Mouse (Mus musculus) layer of hippocampus, adult 9-10 months (tissue): ENCODE data around the gene Mms19.
"Not testable (repeated sequence)": the region's sequence is repeated elsewhere in the genome, so short reads cannot be mapped to it uniquely, and the experiment has no call there.

Source experiments
- DNase-seq: peaks from one replicate; pipeline ENCODE4 v3.0.0; 2022; ENCODE audit warnings: low spot score

Mms19 gene

DNA sequence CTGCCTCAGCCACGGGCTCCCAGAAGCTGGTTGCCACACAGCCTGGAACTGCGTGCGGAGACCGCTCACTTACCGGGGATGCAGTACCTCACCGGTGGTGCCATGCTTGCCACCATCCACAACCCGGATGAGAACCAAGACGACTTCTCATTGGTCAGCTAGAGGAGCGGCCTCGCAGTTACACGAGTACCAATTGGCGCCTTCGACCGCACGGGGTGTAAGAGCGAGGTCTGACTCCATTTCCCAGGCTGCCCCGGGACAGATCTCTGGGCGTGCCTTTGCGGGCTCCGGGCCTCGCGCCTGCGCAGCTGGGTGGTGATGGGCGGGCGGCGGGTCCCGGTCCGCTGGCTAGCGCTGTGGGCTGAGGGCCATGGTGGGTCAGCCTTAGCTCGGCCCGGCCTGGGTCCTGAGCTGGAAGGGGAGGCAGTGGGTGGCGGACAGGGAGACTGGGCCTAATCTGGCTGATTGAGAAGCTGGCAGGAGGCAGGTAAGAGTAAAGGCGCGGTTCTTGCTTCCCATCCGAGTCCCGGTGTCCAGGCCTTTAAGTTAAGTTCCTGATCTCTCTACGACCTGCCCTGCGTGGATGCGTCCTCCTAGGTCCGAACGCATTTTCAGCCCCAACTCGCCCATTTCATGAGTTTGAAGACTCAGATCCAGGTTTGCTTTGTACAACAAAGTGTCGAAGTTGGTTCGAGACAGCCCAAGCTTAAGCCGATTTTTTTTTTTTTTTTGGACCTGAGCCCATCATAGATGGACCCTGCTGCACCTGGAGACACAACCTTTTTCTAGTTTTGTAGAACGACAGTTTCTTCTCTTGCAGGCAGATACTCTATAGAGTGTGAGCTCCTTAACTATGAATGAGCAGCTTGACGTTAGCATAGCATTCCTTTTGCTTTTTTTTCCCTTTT lies 47.5 kb downstream of the Mms19 start, which contains the start of the genes Exosc1 and Zdhhc16:
TSS of gene Exosc1 (minus strand) at position 245 of the 908 bp plus-strand sequence.
TSS of gene Zdhhc16 (plus strand) at position 302 of the 908 bp plus-strand sequence.
- peak; percentile 100 for DNase-seq

DNA sequence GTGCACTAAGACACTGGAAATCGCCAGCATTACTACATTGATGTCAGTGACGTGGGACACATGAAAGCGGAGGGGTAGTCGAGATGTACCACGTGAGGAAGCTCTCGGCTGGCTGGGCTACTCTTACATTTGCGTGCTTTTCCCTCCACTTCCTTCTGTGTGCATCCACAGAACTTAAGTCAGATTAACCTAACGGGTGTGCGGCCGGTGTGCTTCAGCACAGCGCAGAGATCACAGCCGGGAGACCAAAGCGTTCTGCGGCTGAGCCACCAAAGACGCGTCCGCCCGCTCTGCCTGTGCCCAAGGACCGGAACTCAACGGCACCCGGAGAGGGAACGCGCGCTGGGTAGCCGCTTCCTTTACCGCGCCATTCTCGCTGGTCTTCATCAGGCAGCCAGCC lies 48.3 kb downstream of the Mms19 start:
- DNase-seq, result no peak

DNA sequence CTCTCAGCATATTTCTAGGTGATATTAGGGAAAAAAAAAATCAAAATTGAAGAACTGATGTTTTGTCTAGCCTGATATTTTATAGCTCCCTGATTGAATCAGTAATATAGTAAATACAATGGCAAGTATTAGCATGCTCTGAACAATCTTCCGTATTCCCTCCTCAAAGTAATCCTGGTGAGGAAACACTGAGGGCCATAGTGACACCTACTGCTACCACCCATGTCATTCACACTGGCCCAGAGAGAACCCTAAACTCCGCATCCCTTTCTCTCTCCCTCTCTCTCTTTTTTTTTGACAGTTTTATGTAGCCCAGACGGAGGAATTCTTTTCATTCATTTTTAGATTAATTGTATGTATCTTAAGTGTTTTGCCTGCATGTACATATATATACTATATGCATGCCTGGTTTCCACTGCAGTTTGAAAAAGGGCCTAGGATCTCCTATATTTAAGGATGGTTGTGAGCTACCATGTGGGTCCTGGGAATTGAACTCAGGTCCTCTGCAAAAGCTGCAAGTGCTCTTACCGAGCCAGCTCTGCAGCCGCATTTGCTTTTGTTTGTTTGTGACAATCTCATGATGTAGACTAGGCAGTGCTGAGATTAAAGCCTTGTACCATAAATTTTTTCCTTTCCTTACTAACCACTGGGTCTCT lies 60.4 kb downstream of the Mms19 start:
- DNase-seq, result no peak

DNA sequence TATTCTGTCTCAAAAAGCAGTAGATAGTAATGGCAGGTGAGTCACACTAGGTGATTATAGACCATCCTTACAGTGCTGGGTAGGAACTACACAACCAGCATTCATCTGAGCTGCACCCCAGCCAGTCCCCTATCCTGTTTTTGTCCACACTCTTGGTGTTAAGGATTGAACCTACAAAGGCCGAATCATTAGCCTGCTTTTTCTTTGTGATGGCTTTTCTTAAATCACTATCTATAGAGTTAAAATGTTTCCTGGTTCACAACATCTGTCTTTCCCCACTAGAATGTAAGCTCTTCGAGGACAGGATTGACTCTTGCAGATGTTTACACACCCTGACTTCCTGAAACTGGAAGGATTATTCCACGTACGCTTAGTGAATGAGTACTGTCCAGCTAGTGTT lies 61.5 kb downstream of the Mms19 start:
- DNase-seq, result no peak

DNA sequence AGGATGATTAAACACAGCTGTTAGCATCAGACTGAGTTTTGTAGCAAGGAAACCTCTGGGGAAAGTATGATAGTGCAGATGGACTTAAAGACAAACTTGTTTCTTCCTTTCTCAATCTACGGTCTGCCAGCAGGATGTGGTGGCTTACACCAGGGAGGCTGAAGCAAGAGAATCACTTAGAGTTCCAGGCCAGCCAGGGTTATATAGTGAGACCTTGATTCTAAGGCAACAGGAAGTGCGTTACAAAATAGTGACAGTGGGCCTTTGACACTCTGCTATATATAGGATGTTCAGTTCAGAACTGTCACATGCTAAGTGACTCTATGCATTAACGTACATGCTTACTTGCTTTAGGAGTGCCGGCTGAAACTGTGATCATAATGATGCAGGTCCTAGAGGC lies 64.1 kb downstream of the Mms19 start:
- no peak for DNase-seq

DNA sequence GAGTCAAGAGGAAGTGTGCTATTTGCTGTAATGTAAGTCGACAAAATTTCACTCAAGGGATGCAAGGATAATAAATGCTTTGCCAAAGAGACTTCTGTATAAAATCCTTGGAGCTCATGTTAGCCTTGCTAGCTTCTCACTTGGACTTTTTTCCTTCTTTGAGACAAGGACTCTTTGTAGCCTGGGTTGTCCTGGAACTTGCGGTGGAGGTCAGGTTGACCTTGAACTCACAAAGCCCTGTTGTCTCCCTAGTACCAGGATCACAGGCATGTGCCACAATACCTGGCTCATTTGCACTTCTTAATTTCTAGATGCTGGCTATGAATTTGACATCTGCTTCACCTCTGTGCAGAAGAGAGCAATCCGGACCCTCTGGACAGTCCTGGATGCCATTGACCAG lies 65.7 kb downstream of the Mms19 start:
- DNase-seq, result no peak

DNA sequence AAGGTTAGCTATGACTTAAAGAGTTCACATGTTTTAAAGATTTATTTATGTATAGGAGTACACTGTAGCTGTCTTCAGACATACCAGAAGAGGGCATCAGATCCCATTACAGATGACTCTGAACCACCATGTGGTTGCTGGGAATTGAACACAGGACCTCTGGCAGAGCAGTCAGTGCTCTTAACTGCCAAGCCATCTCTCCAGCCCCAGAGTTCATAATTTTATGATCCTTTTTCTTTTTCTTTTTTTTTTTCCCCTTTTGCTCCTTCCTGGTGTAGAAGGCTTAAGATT lies 66.4 kb downstream of the Mms19 start:
- not testable (repeated sequence) for DNase-seq

DNA sequence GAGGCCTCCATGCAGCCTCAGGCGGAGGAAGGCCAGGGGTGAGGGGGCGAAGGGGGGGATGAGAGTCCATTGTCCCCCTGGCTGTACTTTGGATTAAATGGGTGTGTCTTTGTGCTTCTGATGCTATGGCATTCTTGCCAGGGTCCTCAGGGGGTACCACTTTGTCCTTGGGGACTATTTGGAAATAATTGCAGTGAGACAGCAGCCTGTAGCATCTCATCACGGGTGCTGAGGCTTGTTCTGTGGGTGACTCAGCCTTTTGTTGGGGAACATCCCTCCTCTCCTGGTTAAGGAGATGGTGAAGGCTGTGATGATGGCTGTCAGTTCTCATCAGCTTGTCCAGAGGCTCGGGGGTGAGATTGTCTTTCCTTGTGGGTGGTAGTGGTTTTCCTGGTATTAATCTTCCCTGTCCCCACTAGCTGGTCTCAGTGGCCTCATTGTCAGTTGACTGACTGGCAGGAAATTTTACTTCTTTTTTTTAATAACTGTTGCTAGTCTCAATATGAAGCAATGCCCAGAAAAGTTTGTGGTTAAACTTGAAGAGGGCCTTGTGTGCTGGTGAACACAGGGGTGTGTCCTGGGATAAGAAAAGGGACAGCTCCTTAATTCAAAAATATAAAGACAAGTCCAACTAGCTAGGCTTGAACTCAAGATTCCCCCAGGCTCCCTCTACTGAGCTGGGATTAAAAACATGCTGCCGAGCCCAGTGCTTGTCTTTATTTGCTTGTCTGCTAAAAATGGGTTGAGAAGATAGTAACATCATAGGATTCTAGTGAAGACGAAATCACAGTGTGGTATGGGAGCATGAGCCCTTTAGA lies 67.0 kb downstream of the Mms19 start:
- DNase-seq, result no peak

DNA sequence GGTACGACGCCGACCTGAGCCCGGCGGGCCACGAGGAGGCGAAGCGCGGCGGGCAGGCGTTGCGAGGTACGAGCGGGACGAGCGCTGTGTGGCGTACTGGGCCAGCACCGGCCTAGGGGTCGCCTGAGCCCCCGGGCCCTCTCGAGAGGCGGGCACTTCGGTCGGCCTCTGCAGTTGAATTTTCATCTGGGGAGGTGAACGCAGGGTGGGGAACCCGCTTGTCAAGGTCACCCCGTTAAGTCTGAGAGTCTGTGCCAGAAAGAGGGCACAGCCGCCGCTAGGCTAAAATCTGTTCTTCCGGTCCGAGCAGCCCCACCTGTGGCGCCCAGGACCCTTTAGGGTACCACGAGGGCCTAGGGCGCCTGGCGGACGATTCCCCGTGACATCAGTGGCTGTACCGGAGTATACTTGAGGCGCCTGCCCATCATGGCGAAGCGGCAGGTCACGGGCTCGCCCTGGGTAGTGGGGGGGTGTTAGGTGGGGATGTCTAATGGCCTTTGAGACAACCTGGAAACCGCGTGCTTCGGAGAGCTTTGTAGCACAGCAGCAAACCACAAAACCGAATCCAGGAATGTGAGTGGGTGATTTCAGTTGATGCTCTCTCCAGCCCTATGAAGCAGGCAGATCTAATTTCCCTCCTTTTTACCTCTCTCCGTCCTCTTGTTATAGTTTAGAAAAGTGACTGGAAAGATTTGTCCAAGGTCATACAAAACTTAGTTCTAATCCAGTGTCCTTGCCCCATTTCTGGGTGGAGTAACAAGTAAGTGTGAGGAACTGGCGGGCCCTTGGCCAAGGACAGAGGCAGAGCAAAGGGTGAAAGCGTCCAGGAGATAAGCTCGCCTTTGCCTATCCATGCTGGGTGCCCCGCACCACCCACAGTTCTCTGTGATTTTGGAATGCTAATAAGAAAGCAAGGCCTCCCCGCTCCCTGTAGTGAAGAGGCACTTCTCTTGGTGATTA lies 68.6 kb downstream of the Mms19 start:
- DNase-seq, result no peak

DNA sequence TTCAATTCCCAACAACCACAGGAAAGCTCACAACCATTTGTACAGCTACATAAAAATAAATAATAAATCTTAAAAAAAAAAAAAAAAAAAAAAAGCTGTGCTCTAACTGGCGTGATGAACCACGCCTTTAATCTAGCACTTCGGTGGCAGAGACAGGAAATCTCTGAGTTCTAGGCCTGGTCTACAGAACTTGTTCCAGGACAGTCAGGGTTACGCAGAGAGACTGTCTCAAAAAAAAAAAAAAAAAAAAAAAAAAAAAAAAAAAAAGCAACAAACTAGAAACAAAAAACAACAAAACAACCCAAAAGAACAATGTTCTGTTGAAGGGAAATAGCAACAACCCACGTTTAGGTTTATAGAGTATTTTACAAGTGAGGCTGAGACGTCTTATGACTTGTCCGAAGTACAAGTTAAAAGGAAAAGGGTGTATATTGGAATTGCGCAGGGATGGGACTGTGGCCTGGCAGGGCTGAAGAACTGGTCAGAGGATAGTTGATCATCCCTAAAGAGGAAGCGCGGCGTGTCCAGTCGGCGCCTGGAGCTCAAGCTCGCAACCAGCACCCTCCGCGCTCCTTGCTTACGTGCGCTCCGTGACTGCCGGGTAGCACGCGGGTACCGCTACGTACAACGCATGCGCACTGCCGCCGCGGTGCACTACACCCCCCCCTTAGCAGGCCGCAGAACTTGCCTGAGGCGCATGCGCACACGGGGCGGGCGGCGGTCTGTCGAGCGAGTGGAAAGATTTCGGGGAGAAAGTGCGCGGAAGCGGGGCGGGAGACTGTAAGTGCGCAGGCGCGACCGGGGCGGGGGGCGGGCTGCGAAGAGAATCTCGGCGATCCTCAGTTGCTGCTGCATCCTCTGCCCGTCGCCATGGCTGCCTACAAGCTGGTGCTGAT lies 69.5 kb downstream of the Mms19 start, which contains the start of gene Pgam1:
TSS of gene Pgam1 (plus strand) at position 746 of the 896 bp plus-strand sequence.
- DNase-seq, result peak; percentile 79

DNA sequence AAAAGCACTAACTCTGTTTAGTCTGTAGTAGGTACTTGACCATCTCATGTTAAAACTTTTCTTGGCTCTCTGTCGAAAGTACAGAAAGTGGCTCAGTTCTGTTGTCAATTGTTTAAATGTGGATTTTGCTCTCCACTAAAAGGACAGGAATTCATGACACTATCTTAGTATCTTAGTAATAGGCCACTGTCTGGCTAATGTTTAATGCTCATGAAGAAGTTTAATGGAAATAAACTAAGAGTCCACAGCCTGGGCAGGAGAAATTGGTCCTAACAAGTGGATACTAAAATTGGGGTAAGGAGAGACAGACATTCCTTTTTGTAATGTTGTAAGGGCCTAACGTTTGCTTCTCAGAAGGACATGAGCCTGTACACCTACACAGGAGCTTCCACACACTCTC lies 70.6 kb downstream of the Mms19 start:
- no peak for DNase-seq

DNA sequence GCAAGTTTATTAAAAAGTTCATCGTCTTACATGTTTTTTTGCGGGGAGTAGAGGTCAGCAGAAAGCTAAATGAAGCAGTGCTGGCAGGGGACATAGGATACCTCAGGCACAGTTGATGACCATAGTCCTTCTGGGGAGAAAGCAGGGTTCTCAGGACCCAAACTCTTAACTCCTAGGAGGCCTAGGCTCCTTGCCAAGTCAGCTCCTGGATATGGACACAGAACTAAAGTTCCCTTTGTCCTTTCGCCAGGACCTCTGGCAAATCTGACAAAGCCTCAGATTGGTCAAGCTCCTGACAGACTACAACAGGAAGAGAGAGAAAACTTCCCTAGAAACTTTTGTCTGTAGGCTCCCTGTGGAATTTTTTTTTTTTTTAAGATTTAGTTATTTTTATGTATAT lies 72.2 kb downstream of the Mms19 start:
- DNase-seq, result no peak

DNA sequence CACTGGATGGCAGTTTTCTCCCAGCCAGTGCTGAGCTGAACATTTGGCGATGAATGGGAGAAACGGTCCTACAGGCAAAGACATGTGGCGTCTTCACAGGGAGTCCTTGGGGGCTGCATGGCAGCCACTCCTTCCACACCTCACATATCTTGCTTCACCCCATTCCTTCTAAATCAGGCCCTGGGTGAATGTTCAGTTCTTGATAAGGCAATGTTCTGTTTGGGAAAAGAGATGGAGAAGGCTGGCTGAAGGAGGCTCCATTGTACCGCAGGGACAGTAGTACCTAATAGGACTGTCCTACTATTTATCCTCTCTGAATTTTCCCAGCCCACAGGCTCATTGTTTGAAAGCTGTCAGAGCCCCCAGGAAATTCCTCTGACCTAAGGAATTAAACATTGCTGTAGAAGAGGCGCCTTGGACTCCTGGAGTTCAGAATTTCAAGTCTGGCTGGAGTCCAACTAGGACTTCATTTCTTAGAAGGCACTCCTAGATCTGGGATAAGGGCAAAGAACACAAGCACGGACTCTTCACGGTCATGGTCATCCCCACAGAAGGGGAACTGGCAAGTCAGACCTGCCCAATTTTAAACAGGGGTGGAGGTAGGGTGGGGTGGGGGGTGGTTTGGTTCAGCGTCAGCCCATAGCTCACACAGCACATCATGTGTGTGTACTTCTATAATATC lies 73.7 kb downstream of the Mms19 start:
- DNase-seq, result no peak

DNA sequence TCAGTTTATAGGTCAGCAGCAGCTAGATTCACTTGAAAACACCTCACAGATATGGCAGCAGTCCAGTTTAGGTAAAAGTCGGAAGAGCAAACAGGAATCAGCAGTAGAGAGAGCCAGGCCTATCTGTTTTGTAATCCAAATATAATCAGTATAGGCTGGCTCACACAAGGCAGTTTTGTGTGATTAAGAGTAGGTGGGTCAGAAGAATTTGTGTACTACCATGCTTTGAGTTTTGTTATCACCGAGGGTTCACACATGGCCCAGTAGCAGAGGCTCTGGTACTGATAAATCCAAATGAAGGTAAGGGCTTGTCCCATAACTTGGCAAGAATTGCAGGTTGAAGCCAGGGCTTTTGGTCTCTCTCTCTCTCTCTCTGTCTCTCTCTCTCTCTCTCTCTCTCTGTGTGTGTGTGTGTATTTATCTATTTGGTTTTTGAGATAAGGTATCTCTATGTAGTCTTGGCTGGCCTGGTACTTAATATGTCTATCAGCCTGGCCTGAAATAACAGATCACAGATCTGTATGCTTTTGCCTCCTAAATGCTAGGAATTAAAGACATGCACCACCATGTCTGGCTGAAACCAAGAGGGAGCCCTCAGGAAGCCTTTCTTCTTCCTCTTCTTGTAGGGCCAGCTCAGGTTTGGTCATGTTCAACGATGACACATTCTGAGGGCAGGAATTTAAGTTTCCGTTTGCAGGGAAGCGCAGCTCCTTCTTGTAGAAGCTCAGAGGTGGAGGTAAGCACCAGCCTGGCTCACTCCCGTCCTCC lies 74.5 kb downstream of the Mms19 start:
- no peak for DNase-seq

DNA sequence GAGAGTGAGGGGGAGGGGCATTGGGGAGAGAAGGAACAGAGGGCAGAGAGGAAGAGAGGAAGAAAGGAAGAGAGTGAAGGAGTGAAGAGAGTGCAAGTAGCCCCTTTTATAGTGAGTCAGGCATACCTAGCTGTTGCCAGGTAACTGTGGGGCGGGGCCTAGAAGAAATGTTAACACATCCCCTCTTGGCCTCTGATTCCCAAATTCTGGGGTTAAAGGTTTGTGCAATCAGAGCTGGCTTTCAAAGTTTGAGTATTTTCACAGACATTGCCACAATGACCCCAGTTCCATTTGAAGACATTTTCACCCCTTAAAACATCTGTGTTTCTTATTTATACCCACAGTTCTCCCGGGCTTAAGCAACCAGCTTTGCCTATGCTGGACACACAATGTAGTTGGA lies 75.7 kb downstream of the Mms19 start:
- DNase-seq, result no peak

DNA sequence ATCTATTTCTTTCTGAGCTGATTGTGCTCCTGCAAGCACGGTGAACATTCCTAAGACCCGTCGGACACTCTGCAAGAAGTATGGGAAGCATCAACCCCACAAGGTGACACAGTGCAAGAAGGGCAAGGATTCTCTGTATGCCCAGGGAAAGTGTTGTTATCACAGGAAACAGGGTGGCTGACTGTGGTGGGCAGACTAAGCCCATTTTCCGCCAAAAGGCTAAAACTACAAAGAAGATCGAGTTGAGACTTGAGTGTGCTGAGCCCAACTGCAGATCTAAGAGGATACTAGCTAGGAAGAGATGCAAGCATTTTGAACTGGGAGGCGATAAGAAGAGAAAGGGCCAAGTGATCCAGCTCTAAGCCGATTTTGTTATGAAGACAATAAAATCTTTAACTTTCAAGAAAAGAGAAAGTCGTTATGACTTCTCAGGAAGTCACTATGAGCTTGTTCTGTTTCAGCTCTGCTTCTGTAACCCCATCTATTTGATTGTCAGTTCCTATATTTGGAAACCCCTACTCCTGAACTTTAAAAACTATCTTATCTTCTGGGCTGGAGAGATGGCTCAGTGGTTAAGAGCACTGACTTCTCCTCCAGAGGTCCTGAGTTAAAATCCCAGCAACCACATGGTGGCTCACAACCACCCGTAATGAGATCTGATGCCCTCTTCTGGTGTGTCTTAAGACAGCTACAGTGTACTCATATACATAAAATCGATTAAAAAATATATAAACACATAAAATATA lies 77.9 kb downstream of the Mms19 start:
- no peak for DNase-seq

DNA sequence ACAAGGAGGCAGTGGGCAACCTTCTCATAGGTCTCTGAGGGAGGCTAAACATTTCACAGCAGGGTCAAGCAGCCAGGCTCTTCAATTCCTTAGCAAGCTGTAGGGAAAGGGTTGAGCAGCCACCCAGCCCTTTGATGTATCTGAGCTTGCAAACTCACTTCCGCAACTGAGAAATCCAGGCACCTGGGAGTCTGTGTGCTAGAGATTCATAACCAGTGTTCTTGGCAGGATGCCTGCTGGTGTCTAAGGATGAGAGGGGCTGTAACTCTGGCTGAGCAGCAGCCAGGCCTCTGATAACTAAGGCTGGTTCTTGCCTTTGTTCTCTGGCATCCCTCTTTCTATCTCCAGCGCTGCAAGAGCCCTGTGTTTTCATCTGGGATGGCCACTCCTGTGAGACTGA lies 79.3 kb downstream of the Mms19 start:
- no peak for DNase-seq

DNA sequence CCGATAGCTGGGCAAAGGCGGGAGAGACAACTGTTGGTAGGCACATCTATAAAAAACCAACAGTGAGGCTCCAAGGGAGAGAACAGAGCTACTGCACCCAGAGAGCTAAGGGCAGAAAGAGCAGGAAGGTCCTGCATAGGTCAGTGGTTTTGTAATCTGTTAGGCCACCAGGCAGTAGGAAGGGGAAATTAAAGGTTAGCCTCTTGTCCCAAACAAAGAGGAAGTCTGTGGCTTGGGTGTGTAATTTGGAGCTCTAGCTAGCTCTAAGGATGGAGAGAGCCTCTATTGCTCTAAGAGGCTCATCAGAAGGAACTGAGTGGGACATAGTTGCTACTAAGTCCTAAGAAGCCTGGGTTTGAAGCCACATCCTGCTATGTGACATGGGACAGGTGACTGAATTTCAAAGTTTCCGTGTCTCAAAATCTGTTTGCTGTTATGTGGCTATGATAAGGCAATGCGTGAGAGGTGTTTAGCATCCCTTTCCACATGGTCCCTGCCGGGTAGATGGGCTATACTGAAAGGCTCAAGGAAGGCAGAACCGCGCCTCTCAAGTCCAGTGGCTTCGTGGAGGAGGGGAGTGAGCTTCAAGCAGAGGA lies 80.4 kb downstream of the Mms19 start:
- DNase-seq, result no peak
